Mouse (Mus musculus) thymus, adult 2 months (tissue): Measurements from ENCODE around the gene Igsf3. TPM values are rescaled to one million over a fixed set of nuclear protein-coding genes. Genes with fewer than 3 reads are reported as not detected.

ENCODE experiments used
- DNase-seq: peaks from one replicate; pipeline ENCODE4 v3.0.0; 2021
- H3K27ac ChIP-seq: fragments of 200-500 bp; 2 replicates; pipeline ENCODE4 v1.5.1; 2012; ENCODE audit warnings: low read length, control low read depth; ENCODE audit not compliant: control insufficient read depth, insufficient read depth
- H3K27me3 ChIP-seq: fragments of 200-500 bp; 2 replicates; pipeline ENCODE4 v1.6.1; 2012; ENCODE audit warnings: mild to moderate bottlenecking, low read length, moderate library complexity, mixed read lengths; ENCODE audit not compliant: control insufficient read depth, insufficient read depth
- H3K36me3 ChIP-seq: fragments of 200-500 bp; 2 replicates; pipeline ENCODE4 v1.6.1; 2012; ENCODE audit warnings: mild to moderate bottlenecking, low read length, moderate library complexity; ENCODE audit not compliant: control insufficient read depth, insufficient read depth
- H3K4me1 ChIP-seq: fragments of 200-500 bp; replicated peaks from 2 replicates; pipeline ENCODE4 v1.6.1; 2012; ENCODE audit warnings: low read length; ENCODE audit not compliant: control insufficient read depth, insufficient read depth
- H3K4me3 ChIP-seq: fragments of 200-500 bp; 2 replicates; pipeline ENCODE4 v1.5.1; 2012; ENCODE audit warnings: mild to moderate bottlenecking, low read length, control low read depth, moderate library complexity; ENCODE audit not compliant: control insufficient read depth, insufficient read depth
- CTCF ChIP-seq: fragments of 200-500 bp; IDR thresholded peaks from 2 replicates; pipeline ENCODE4 v1.5.1; 2012; ENCODE audit warnings: mild to moderate bottlenecking, control low read depth, low read length, moderate library complexity, borderline replicate concordance; ENCODE audit not compliant: control insufficient read depth, poor library complexity, insufficient read depth; ENCODE audit errors: extremely low read depth
- POLR2A ChIP-seq: fragments of 200-500 bp; IDR thresholded peaks from 2 replicates; pipeline ENCODE4 v1.6.1; 2012; ENCODE audit warnings: mild to moderate bottlenecking, low read length, control low read depth, moderate library complexity; ENCODE audit not compliant: control insufficient read depth, poor library complexity, insufficient read depth; ENCODE audit errors: extremely low read depth
- WGBS: fragments of 180-500 bp; shearing (Covaris S2); methylation state at CpG from one replicate; pipeline ENCODE4 v1.1.7; 2018; 5-methylcytosine and 5-hydroxymethylcytosine counted together
- polyA plus RNA-seq: library from polyadenylated mRNA; depleted of rRNA; stranded (reverse); fragments of >200 nt; gene quantifications from 2 replicates; pipeline ENCODE4 v1.2.3, GENCODE M21; 2012

Gene Igsf3
- polyA plus RNA-seq, 1 experiment, result 8.6 TPM

DNA sequence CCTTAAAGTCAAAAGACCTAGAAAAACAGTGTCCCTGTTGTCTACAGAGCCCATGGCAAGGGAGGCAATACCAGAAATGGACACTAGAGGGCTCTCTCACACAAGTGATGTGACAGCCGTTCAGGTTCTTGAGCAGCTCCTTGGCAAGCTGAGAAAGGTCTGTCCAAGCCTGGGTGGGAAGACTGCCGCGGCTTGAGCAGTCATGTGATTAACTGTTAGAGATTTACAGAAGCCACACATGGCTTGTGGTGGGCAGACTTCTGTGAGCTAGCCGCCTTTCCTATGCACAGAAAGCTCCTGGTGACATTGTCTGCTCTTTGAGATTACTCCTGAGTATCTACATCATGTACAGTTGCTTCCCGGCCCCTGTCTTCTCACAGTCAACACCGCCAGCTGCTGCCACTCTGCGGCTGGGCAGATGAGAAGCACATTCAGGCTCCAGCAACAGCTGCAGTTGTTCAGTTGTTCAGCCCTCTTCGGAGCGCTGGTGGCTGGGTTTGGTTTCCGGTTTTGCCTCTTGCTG lies 117.1 kb downstream of the Igsf3 start:
- H3K27ac ChIP-seq, result peak overlapping the region; percentile 91
- H3K27me3 ChIP-seq, result no peaks in the 10 kb centered on the region
- H3K36me3 ChIP-seq, result no peaks in the 10 kb centered on the region
- peaks cover 48% of the 10 kb centered on the region for H3K4me1 ChIP-seq
- TF ChIP-seq POLR2A (no peak), CTCF (peak; percentile 25; the same call in 1 of the 2 replicates)
- peak overlapping the region; percentile 7; the same call in 1 of the 2 replicates for H3K4me3 ChIP-seq
- peak; percentile 95 for DNase-seq
- WGBS, result 4% methylated on average over 10 of the region's 10 CpGs

DNA sequence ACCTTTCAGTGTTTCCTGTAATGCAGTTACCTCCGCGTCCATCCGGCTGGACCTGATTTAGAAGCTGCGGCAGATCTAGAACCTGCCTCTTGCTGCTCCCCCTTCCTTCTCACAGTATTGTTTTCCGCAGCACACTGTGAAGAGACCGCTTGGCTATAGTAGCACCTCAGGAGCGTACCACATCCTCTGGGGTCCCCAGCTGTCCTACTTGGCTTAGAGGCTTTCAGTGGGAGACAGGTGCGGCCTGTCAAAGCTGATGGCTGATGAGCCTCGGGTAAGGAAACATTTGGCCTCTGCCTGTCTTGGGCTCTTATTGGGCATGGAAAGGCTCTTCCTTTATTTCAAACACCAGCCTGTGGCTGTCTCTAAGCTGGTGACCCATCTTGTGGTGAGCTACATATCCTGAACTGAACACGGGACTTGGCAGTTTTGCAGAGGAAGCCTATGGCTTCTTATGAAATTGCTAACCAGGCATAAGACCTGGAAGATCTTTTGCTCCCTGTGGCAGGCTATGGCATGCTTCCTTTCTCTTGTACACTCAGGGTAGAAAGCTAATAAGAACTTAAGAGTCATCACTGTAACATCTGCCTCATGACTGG lies 120.6 kb downstream of the Igsf3 start:
- DNase-seq, result peak; percentile 59
- TF ChIP-seq CTCF, result no peak
- TF ChIP-seq POLR2A, result 0 out of 2 replicates have a peak, but pooled peaks have one; percentile 25
- WGBS, result 13% methylated on average over 10 of the region's 10 CpGs
- Histone ChIP-seq H3K4me3 (no peak overlapping the region), H3K27me3 (no peaks in the 10 kb centered on the region), H3K27ac (peak overlapping the region; percentile 86), H3K36me3 (no peaks in the 10 kb centered on the region), H3K4me1 (peaks cover 67% of the 10 kb centered on the region)

DNA sequence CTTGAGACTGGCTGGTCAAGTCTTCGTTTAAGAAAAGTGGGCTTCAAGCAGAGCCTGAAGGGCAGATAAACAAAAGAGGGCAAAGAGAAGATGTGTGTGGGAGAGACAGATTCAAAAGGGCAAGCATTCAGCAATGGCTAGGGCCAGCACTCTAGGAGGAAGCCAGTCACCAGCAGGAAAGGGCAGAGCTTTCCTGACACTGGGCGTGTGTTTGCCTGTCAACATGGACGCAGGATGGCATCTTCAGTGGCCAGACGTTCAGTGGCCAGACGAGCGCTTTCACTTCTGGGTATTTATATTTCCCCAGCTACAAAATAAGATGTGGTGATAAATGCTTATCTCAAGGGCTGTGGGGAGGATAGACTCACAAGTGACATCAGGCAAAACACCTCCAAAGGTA lies 123.0 kb downstream of the Igsf3 start:
- DNase-seq, result no peak
- Histone ChIP-seq H3K36me3 (no peaks in the 10 kb centered on the region), H3K4me3 (no peak overlapping the region), H3K4me1 (peaks cover 52% of the 10 kb centered on the region), H3K27ac (no peak overlapping the region), H3K27me3 (no peaks in the 10 kb centered on the region)
- 91% methylated on average over 6 of the region's 6 CpGs for WGBS
- TF ChIP-seq POLR2A (no peak), CTCF (no peak)

DNA sequence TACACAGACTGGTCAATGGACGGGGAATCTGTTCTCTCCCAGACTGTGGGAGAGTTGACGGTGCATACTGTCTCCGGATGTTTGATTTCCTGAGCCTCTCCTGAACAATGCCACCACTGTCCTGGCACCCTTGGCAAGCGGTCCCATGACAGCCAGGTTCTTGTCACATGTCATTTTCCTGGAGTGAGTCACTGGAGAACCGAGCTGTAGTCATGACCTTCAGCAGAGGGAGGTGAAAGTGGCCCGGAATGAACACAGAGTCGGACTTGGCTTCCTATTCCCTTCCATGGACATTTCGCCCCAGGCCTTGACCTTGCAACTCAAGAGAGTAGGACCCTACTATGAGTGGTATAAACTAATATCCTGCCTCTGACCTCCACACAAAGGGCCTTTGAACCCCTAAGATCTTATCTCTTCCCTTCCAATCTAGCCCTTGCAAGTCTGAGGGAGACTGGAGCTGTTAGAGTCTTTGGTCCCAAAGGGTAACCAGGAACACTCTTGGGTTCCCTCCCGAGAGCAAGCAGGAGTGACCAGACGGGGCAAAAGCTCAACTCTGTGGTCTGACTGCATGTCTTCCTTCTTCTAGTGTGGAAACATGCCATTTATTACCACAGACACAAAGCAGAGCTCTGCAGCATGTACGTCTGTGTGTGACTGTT lies 123.6 kb downstream of the Igsf3 start:
- 82% methylated on average over 11 of the region's 11 CpGs for WGBS
- Histone ChIP-seq H3K4me3 (no peak overlapping the region), H3K27me3 (no peaks in the 10 kb centered on the region), H3K4me1 (peaks cover 47% of the 10 kb centered on the region), H3K27ac (no peak overlapping the region), H3K36me3 (no peaks in the 10 kb centered on the region)
- TF ChIP-seq CTCF, result no peak
- TF ChIP-seq POLR2A, result no peak
- DNase-seq, result no peak

DNA sequence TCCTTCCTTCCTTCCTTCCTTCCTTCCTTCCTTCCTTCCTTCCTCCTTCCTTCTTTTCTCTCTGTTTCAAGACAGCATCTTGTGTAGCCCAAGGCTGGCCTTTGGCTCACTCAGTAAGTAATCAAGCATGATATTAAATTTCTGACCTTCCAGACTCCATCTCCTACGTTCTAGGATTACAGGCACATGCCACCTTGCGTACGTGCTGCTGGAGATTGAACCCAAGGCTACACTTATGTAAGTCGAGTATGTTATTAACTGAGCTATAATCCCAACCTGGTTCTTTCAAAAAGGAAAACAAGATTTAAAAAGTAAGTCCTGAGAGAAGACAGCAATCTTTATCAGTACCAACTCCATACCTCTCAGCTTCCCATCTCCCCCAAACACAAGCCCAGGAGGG lies 124.7 kb downstream of the Igsf3 start:
- H3K4me3 ChIP-seq, result no peak overlapping the region

DNA sequence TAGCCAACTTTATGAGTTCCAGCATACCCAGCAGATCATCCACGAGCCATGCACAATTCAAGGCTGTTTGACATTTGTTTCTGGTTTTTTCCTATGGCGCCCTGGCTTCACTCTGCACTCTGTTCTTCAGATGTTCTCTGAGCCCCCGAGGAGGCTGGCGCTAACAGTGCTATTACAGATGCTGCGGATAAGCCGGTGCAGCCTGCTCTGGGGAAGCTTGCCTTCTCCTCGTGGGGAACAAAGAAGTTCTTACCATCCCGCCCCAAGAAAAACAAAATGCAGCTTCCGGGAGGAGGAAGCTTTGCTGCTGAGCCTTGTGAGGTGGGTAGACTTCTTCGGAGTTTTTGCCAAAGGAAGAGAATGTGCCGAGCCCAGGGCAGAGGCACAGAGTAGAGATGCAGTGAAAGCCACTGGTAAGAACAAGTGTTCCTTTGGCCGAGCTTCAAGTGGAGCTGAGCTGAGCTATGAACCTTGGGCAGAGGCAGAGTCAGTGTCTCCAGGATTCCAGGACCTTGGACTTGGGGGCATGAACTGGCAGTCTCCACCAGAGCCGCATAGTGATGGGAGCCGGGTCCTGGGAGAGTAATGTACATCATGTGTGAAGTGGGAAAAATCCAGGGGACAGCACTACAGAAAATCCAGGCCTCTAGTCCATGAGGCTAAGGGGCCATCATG lies 125.3 kb downstream of the Igsf3 start:
- TF ChIP-seq CTCF, result 0 out of 2 replicates have a peak, but pooled peaks have one; percentile 24
- no peak for TF ChIP-seq POLR2A
- Histone ChIP-seq H3K4me3 (no peak overlapping the region), H3K27ac (peak overlapping the region; percentile 57), H3K36me3 (no peaks in the 10 kb centered on the region), H3K27me3 (no peaks in the 10 kb centered on the region), H3K4me1 (peaks cover 44% of the 10 kb centered on the region)
- peak; percentile 50 for DNase-seq
- 22% methylated on average over 14 of the region's 14 CpGs for WGBS

More for the DNA sequence above, 124.7 kb downstream of the Igsf3 start:
- no peaks in the 10 kb centered on the region for H3K36me3 ChIP-seq
- WGBS, result 91% methylated on average over 4 of the region's 4 CpGs
- H3K27me3 ChIP-seq, result no peaks in the 10 kb centered on the region
- H3K4me1 ChIP-seq, result peaks cover 44% of the 10 kb centered on the region
- DNase-seq, result no peak
- TF ChIP-seq POLR2A, result no peak
- TF ChIP-seq CTCF, result no peak
- H3K27ac ChIP-seq, result peak overlapping the region; percentile 57
